Mouse (Mus musculus) kidney, adult 2 months (tissue): ENCODE data around the gene Slc22a4.

ENCODE experiments used
- CTCF ChIP-seq: fragments of 200-500 bp; conservative IDR thresholded peaks from 2 replicates; pipeline ENCODE4 v1.5.1; 2011; ENCODE audit warnings: low read depth, mild to moderate bottlenecking, control low read depth, low read length, moderate library complexity, mixed read lengths; ENCODE audit not compliant: insufficient read depth, insufficient read length
- POLR2A ChIP-seq: fragments of 200-500 bp; IDR thresholded peaks from one replicate; pipeline ENCODE4 v1.6.1; 2011; ENCODE audit warnings: low read depth, low read length, control low read depth

DNA sequence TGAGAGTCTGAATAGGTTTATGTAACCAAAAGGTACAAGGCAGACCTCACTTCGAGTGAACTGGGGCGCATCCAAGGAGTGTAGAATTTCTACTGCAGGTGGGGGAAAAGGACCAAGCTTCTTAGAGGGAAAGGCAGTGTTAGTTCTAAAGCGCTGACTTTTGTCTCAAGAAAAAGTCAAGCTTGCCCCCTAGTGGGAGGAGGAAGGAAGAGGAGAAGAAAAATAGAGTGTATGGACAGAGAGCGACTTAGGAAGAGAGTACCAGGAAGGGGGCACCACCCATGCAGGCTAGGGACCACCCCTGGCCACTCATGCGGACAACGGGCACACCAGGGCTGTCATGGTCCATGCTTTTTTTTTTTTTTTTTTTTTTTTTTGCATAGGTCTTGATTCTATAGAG, 26.4 kb upstream of the Slc22a4 start:
- TF ChIP-seq CTCF (peak; percentile 42), POLR2A (no peak)
